Mouse (Mus musculus) testis, adult 2 months (tissue): ENCODE data around the gene Cox16. TPM values are rescaled to one million over a fixed set of nuclear protein-coding genes. Genes with fewer than 3 reads are reported as not detected.

ENCODE experiments used
- H3K27ac ChIP-seq: fragments of 200-500 bp; 2 replicates; pipeline ENCODE4 v1.5.1; 2012; ENCODE audit warnings: low read depth, low read length; ENCODE audit not compliant: control insufficient read depth, insufficient read depth
- H3K27me3 ChIP-seq: fragments of 200-500 bp; 2 replicates; pipeline ENCODE4 v1.6.1; 2012; ENCODE audit warnings: mild to moderate bottlenecking, low read length, moderate library complexity; ENCODE audit not compliant: control insufficient read depth, insufficient read depth
- H3K36me3 ChIP-seq: fragments of 200-500 bp; 2 replicates; pipeline ENCODE4 v1.6.1; 2012; ENCODE audit warnings: mild to moderate bottlenecking, low read length; ENCODE audit not compliant: control insufficient read depth, insufficient read depth
- H3K4me1 ChIP-seq: fragments of 200-500 bp; 2 replicates; pipeline ENCODE4 v1.6.1; 2012; ENCODE audit warnings: low read length; ENCODE audit not compliant: control insufficient read depth, insufficient read depth
- H3K4me3 ChIP-seq: fragments of 200-500 bp; 2 replicates; pipeline ENCODE4 v1.5.1; 2012; ENCODE audit warnings: low read depth, mild to moderate bottlenecking, low read length, moderate library complexity, mixed read lengths; ENCODE audit not compliant: control insufficient read depth
- CTCF ChIP-seq: fragments of 200-500 bp; IDR thresholded peaks from 2 replicates; pipeline ENCODE4 v1.5.1; 2012; ENCODE audit warnings: low read depth, mild to moderate bottlenecking, inconsistent platforms, low read length, moderate library complexity; ENCODE audit not compliant: control insufficient read depth, insufficient read depth, insufficient replicate concordance
- POLR2A ChIP-seq: fragments of 200-500 bp; IDR thresholded peaks from 2 replicates; pipeline ENCODE4 v1.6.1; 2012; ENCODE audit warnings: low read depth, mild to moderate bottlenecking, inconsistent platforms, low read length, moderate library complexity; ENCODE audit not compliant: control insufficient read depth
- polyA plus RNA-seq: library from polyadenylated mRNA; depleted of rRNA; stranded (reverse); fragments of >200 nt; gene quantifications from 2 replicates; pipeline ENCODE4 v1.2.3, GENCODE M21; 2012; rRNA removed

Cox16 gene
- polyA plus RNA-seq, 1 experiment: 78.5 TPM

DNA sequence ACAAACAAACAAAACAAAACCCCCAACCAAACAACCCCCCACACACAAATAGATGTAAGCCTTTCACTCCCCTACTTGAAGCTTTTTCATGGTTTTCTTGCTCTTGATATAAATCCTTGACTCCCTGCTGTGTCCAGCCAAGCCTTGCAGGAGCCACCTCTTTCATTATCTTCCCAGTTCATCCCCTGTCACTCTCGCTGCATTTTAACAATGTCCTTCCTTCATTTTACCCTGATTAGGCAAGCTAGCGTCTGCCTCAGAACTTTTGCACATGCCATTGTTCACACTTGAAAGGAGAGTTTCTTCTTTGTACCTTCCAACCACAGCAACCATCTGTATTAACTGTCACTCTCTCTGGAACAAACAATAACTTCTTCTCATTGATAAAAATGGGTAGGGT, 167.1 kb downstream of the Cox16 start:
- no peaks in the 10 kb centered on the region for H3K36me3 ChIP-seq
- no peak overlapping the region for H3K4me3 ChIP-seq
- H3K27me3 ChIP-seq: no peaks in the 10 kb centered on the region
- TF ChIP-seq CTCF (no peak), POLR2A (no peak)
- H3K4me1 ChIP-seq: no peaks in the 10 kb centered on the region
- H3K27ac ChIP-seq: no peak overlapping the region

DNA sequence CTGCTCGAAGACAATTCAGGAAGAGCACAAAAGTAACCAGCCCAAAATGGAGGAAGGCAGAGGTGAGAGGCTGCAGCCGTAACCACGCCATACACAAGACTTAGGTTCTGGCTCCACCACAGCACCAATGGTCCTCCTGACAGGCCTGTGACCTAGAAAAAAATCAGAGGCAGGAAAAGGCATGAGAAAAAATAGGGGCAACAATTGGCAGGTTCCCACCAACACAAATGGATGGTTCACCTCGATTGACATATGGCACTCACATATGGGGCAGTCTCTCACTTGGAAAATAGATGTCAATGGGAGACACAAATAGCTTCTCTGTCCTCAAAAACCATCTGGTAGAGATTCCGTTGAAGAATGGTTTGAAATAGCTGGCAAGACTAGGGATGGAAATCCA, 169.0 kb downstream of the Cox16 start:
- no peaks in the 10 kb centered on the region for H3K4me1 ChIP-seq
- H3K36me3 ChIP-seq: no peaks in the 10 kb centered on the region
- no peak overlapping the region for H3K27ac ChIP-seq
- no peaks in the 10 kb centered on the region for H3K27me3 ChIP-seq
- no peak overlapping the region for H3K4me3 ChIP-seq
- no peak for TF ChIP-seq POLR2A

Other genes with a start within 250 kb of the Cox16 start
- gene Slc8a3, start 151.9 kb downstream of the Cox16 start, polyA plus RNA-seq: 0.05 and 0.07 TPM in 2 replicates
- 100 and 130 TPM in 2 replicates for gene Gm4787, start 105.7 kb downstream of the Cox16 start, polyA plus RNA-seq
- 32.7 and 38.5 TPM in 2 replicates for gene Adam4, start 63.2 kb downstream of the Cox16 start, polyA plus RNA-seq
- gene Gm20498, start 47.8 kb upstream of the Cox16 start, polyA plus RNA-seq: 40.6 and 45.4 TPM in 2 replicates
- 67.9 and 84.7 TPM in 2 replicates for gene Synj2bp, start 47.8 kb upstream of the Cox16 start, polyA plus RNA-seq
- 9.0 and 13.7 TPM in 2 replicates for gene Adam21, start 83.3 kb upstream of the Cox16 start, polyA plus RNA-seq
- gene Med6, start 109.9 kb upstream of the Cox16 start, polyA plus RNA-seq: 8.7 and 12.4 TPM in 2 replicates
- 25.4 and 30.1 TPM in 2 replicates for gene Ttc9, start 146.1 kb upstream of the Cox16 start, polyA plus RNA-seq